Mouse (Mus musculus) intestine, embryonic 16.5 days (tissue): ENCODE data around the gene Cpox. TPM values are rescaled to one million over a fixed set of nuclear protein-coding genes. Genes with fewer than 3 reads are reported as not detected.

Source experiments
- ATAC-seq: fragments of 200-750 bp; cut with Nextera tagmentation; 2 replicates; pipeline ENCODE4 v1.8.0; 2017; ENCODE audit warnings: moderate TSS enrichment, moderate library complexity
- H3K27ac ChIP-seq: fragments of 300-500 bp; sonication (generic); 2 replicates; pipeline ENCODE4 v1.5.1; 2014; ENCODE audit warnings: mild to moderate bottlenecking, low read length
- H3K27me3 ChIP-seq: fragments of 300-500 bp; sonication (generic); replicated peaks from 2 replicates; pipeline ENCODE4 v1.6.1; 2014; ENCODE audit warnings: low read length, control low read depth, mixed read lengths; ENCODE audit not compliant: control insufficient read depth, insufficient read depth
- H3K36me3 ChIP-seq: fragments of 300-500 bp; sonication (generic); 2 replicates; pipeline ENCODE4 v1.6.1; 2014; ENCODE audit warnings: low read length, control low read depth; ENCODE audit not compliant: control insufficient read depth, insufficient read depth
- H3K4me1 ChIP-seq: fragments of 300-500 bp; sonication (generic); 2 replicates; pipeline ENCODE4 v1.6.1; 2014; ENCODE audit warnings: low read length, control low read depth, mixed read lengths; ENCODE audit not compliant: control insufficient read depth, insufficient read depth
- H3K4me2 ChIP-seq: fragments of 300-500 bp; sonication (generic); 2 replicates; pipeline ENCODE4 v1.6.1; 2014; ENCODE audit warnings: low read depth, low read length, control low read depth
- H3K4me3 ChIP-seq: fragments of 300-500 bp; sonication (generic); 2 replicates; pipeline ENCODE4 v1.5.1; 2014; ENCODE audit warnings: mild to moderate bottlenecking, low read length
- H3K9ac ChIP-seq: fragments of 300-500 bp; sonication (generic); 2 replicates; pipeline ENCODE4 v1.6.1; 2014; ENCODE audit warnings: low read depth, low read length
- H3K9me3 ChIP-seq: fragments of 300-500 bp; sonication (generic); 2 replicates; pipeline ENCODE4 v1.6.1; 2016; ENCODE audit warnings: low read length, control low read depth; ENCODE audit not compliant: control insufficient read depth
- WGBS: fragments of 180-500 bp; shearing (Covaris S2); extraction: QIAGEN DNeasy Blood & Tissue Kit; methylation state at CpG from one replicate; pipeline ENCODE4 v1.1.7; 2014; 5-methylcytosine and 5-hydroxymethylcytosine counted together
- polyA plus RNA-seq: library from polyadenylated mRNA; unstranded; fragments of >200 nt; fragmentation: Nextera tagmentation; extraction: Ambion mirVana; gene quantifications from 2 replicates; pipeline ENCODE4 v1.2.1, GENCODE M21; 2015

Gene Cpox
- polyA plus RNA-seq, 1 experiment from 2014 or later = 60.6 TPM

DNA sequence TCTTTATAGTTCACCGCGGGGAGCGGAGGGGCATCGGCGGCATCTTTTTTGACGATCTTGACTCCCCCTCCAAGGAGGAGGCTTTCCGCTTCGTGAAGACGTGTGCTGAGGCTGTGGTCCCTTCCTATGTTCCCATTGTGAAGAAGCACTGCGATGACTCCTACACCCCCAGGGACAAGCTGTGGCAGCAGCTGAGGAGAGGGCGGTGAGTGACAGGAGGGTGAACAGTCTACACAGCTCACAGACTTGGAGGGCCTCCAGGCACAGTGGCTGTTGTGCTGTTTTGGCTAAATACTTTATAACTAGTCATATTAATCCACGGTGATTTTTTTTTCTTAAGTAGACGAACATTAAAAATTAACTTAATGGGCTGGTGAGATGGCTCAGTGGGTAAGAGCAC is 5.2 kb downstream of the Cpox start:
- Histone ChIP-seq H3K9me3 (no peaks in the 10 kb centered on the region), H3K4me1 (peaks cover 3% of the 10 kb centered on the region; the same call in 1 of the 2 replicates), H3K36me3 (peaks cover 14% of the 10 kb centered on the region), H3K27me3 (no peaks in the 10 kb centered on the region), H3K9ac (no peak overlapping the region), H3K4me3 (no peak overlapping the region), H3K4me2 (no peak overlapping the region), H3K27ac (no peak overlapping the region)
- ATAC-seq = no peak
- 96% methylated on average over 13 of the region's 13 CpGs for WGBS

- Histone ChIP-seq H3K9ac (no peak overlapping the region), H3K27me3 (no peaks in the 10 kb centered on the region), H3K4me1 (peaks cover 3% of the 10 kb centered on the region; the same call in 1 of the 2 replicates), H3K4me3 (no peak overlapping the region), H3K9me3 (no peaks in the 10 kb centered on the region), H3K27ac (no peak overlapping the region), H3K36me3 (peaks cover 14% of the 10 kb centered on the region), H3K4me2 (no peak overlapping the region)
- ATAC-seq = no peak
- WGBS = 79% methylated on average over 7 of the region's 7 CpGs
These were observed 6.1 kb downstream of the Cpox start for GRCm38 (mm10) chr16:58676156-58676555.

- WGBS = 94% methylated on average over 3 of the region's 3 CpGs
- H3K36me3 ChIP-seq = peaks cover 14% of the 10 kb centered on the region
- H3K27me3 ChIP-seq = no peaks in the 10 kb centered on the region
- ATAC-seq = no peak
- H3K9ac ChIP-seq = no peak overlapping the region
- H3K27ac ChIP-seq = no peak overlapping the region
- no peaks in the 10 kb centered on the region for H3K4me1 ChIP-seq
- no peak overlapping the region for H3K4me3 ChIP-seq
- no peak overlapping the region for H3K4me2 ChIP-seq
- H3K9me3 ChIP-seq = no peaks in the 10 kb centered on the region
These were observed 6.5 kb downstream of the Cpox start for GRCm38 (mm10) chr16:58676633-58677032.

DNA sequence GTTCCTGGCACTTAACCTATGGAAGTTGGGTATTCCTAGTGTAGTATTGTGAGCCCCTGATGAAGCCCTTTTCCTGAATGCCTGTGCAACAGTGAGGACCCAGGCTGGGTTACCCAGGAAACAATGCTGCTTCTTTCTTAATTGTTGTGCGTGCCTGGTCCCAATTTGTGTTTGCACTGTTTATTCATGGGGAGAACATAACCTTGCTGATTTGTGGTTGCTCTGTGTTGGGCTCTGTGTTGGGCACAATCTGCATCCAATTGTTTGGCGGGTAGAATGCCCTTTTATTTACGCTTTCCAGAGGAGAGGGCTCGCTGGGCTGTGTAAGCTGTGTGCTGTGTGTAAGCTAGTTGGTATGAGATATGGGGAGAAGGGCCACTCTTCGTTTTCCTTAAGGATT is 7.4 kb downstream of the Cpox start:
- no peaks in the 10 kb centered on the region for H3K9me3 ChIP-seq
- no peak overlapping the region for H3K9ac ChIP-seq
- no peak overlapping the region for H3K27ac ChIP-seq
- ATAC-seq = no peak
- peaks cover 14% of the 10 kb centered on the region for H3K36me3 ChIP-seq
- H3K27me3 ChIP-seq = no peaks in the 10 kb centered on the region
- no peak overlapping the region for H3K4me2 ChIP-seq
- 81% methylated on average over 5 of the region's 5 CpGs for WGBS
- H3K4me3 ChIP-seq = no peak overlapping the region
- no peaks in the 10 kb centered on the region for H3K4me1 ChIP-seq

GRCm38 (mm10) chr16:58678660-58679059 is 8.6 kb downstream of the Cpox start:
- H3K4me1 ChIP-seq = no peaks in the 10 kb centered on the region
- ATAC-seq = no peak
- no peak overlapping the region for H3K4me3 ChIP-seq
- no peaks in the 10 kb centered on the region for H3K27me3 ChIP-seq
- H3K36me3 ChIP-seq = peaks cover 14% of the 10 kb centered on the region
- WGBS = 71% methylated on average over 7 of the region's 7 CpGs
- H3K4me2 ChIP-seq = no peak overlapping the region
- H3K27ac ChIP-seq = no peak overlapping the region
- no peaks in the 10 kb centered on the region for H3K9me3 ChIP-seq
- no peak overlapping the region for H3K9ac ChIP-seq

DNA sequence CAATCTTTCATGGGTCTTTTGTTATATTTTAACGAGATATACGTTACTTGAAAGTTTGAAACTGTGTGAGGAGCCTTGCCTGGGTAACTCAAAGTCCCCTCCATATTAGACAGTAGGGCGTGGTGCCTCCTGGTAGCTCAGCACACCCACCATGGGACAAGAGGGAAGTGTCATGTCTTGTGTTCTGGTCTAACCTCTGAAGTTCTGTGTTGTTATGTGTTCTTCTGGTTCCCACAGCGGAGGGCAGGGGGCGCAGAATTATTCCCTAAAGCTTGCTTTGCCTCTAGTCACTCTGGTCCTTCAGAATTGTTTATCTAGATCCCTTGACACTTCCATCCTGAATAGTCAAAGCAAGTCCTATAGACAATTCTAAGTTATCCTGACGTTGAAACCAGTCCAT is 12.0 kb downstream of the Cpox start:
- ATAC-seq = no peak
- H3K9ac ChIP-seq = no peak overlapping the region
- H3K4me1 ChIP-seq = no peaks in the 10 kb centered on the region
- no peaks in the 10 kb centered on the region for H3K27me3 ChIP-seq
- H3K4me3 ChIP-seq = no peak overlapping the region
- H3K36me3 ChIP-seq = 0 out of 2 replicates have a peak, but pooled peaks cover 5% of the 10 kb centered on the region
- no peaks in the 10 kb centered on the region for H3K9me3 ChIP-seq
- WGBS = 92% methylated on average over 6 of the region's 6 CpGs
- no peak overlapping the region for H3K27ac ChIP-seq
- no peak overlapping the region for H3K4me2 ChIP-seq

GRCm38 (mm10) chr16:58682870-58683269 is 12.8 kb downstream of the Cpox start:
- H3K9me3 ChIP-seq = no peaks in the 10 kb centered on the region
- H3K9ac ChIP-seq = no peak overlapping the region
- no peak for ATAC-seq
- H3K4me2 ChIP-seq = no peak overlapping the region
- 0 out of 2 replicates have a peak, but pooled peaks cover 2% of the 10 kb centered on the region for H3K36me3 ChIP-seq
- no peak overlapping the region for H3K27ac ChIP-seq
- H3K4me1 ChIP-seq = no peaks in the 10 kb centered on the region
- H3K27me3 ChIP-seq = no peaks in the 10 kb centered on the region
- no peak overlapping the region for H3K4me3 ChIP-seq
- 81% methylated on average over 7 of the region's 7 CpGs for WGBS

DNA sequence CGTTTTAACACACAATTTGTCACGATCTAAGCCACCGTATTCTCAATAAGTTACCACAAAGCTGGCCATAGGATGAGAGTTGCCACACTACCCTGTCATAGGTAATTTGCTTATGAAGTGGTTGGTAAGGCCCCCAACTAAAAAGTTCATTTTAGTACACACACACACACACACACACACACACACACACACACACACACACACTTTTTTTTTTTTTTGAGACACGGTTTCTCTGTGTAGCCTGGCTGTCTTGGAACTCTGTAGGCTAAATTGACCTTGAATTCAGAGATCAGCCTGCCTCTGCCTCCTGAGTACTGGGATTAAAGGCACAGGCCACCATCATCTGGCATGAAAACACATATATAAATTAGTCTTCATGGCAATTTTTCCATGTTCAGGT is 13.8 kb downstream of the Cpox start:
- ATAC-seq = no peak
- Histone ChIP-seq H3K4me3 (no peak overlapping the region), H3K9ac (no peak overlapping the region), H3K27ac (no peak overlapping the region), H3K9me3 (no peaks in the 10 kb centered on the region), H3K4me2 (no peak overlapping the region), H3K27me3 (no peaks in the 10 kb centered on the region), H3K36me3 (no peaks in the 10 kb centered on the region), H3K4me1 (no peaks in the 10 kb centered on the region)
- 89% methylated on average over 4 of the region's 4 CpGs for WGBS

DNA sequence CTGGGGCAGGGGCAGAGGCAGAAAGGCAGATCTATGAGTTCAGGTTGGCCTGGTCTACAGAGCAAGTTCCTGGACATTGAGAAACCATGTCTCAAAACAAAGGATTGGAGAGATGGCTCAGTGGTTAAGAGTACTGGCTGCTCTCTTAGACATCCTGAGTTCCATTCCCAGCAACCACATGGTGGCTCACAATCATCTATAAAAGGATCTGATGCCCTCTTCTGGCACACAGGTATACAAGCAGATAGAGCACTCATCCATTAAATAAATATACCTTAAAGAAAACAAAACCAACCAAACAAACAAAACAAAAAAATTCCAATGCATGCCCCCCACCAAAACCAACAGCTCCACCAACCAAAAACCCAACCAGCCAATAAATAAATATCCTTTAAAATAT is 14.4 kb downstream of the Cpox start:
- Histone ChIP-seq H3K4me1 (no peaks in the 10 kb centered on the region), H3K4me3 (no peak overlapping the region), H3K36me3 (no peaks in the 10 kb centered on the region), H3K27ac (no peak overlapping the region), H3K4me2 (no peak overlapping the region), H3K9me3 (no peaks in the 10 kb centered on the region), H3K27me3 (no peaks in the 10 kb centered on the region), H3K9ac (no peak overlapping the region)
- ATAC-seq = no peak
